Mouse (Mus musculus) lung, embryonic 14.5 days (tissue): ENCODE results near the gene Sval3. TPM values are rescaled to one million over a fixed set of nuclear protein-coding genes. Genes with fewer than 3 reads are reported as not detected.

ENCODE experiments used
- ATAC-seq: fragments of 200-750 bp; cut with Nextera tagmentation; 2 replicates; pipeline ENCODE4 v1.8.0; 2017; ENCODE audit warnings: mild to moderate bottlenecking, moderate TSS enrichment, moderate library complexity; ENCODE audit not compliant: insufficient read depth
- DNase-seq: peaks from one replicate; pipeline ENCODE4 v3.0.0-alpha.2; 2015
- H3K27ac ChIP-seq: fragments of 300-500 bp; sonication (generic); 2 replicates; pipeline ENCODE4 v1.5.1; 2014; ENCODE audit warnings: low read depth, mild to moderate bottlenecking, moderate library complexity
- H3K27me3 ChIP-seq: fragments of 300-500 bp; sonication (generic); 2 replicates; pipeline ENCODE4 v1.6.1; 2014; ENCODE audit warnings: low read length, control low read depth; ENCODE audit not compliant: insufficient read depth
- H3K36me3 ChIP-seq: fragments of 300-500 bp; sonication (generic); 2 replicates; pipeline ENCODE4 v1.6.1; 2014; ENCODE audit warnings: control low read depth; ENCODE audit not compliant: insufficient read depth
- H3K4me1 ChIP-seq: fragments of 300-500 bp; sonication (generic); 2 replicates; pipeline ENCODE4 v1.6.1; 2014; ENCODE audit warnings: antibody characterized with exemption, control low read depth; ENCODE audit not compliant: insufficient read depth
- H3K4me2 ChIP-seq: fragments of 300-500 bp; sonication (generic); 2 replicates; pipeline ENCODE4 v1.6.1; 2014; ENCODE audit warnings: mild to moderate bottlenecking
- H3K4me3 ChIP-seq: fragments of 300-500 bp; sonication (generic); 2 replicates; pipeline ENCODE4 v1.5.1; 2014; ENCODE audit warnings: low read depth, low read length
- H3K9ac ChIP-seq: fragments of 300-500 bp; sonication (generic); 2 replicates; pipeline ENCODE4 v1.6.1; 2014
- H3K9me3 ChIP-seq: fragments of 300-500 bp; sonication (generic); 2 replicates; pipeline ENCODE4 v1.6.1; 2016; ENCODE audit warnings: low read depth, low read length, control low read depth
- CTCF ChIP-seq: IDR thresholded peaks from 2 replicates; pipeline ENCODE4 v1.5.1; 2016; ENCODE audit warnings: antibody characterized with exemption, low read depth
- WGBS: fragments of 180-500 bp; shearing (Covaris S2); extraction: QIAGEN DNeasy Blood & Tissue Kit; methylation state at CpG from one replicate; pipeline ENCODE4 v1.1.7; 2014; 5-methylcytosine and 5-hydroxymethylcytosine counted together
- polyA plus RNA-seq: library from polyadenylated mRNA; unstranded; fragments of >200 nt; fragmentation: Nextera tagmentation; extraction: Ambion mirVana; gene quantifications from 2 replicates; pipeline ENCODE4 v1.2.1, GENCODE M21; 2014

The Sval3 gene
- polyA plus RNA-seq: not detected in 2 replicates

DNA sequence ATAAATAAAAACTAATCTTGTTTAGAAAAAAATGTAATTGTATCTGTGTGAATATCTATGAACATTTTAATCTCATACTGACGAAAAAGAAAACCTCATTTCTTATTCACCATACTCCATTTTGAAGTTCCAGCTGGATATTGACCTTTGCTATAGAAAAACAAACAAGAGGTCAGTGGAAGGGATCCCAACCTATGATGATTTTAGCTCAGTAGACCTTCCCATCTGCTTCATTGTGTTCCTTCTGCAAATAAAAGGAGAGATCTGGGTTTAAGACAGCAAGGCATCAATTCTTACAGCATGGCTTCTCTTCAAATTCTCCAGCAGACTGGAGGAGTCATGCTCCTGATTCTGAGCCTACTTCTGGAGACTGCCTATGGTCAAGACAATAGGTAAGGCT is at the start of gene Sval3:
Gene Sval3 (plus strand): TSS at position 301 of the 400 bp plus-strand sequence.
- 62% methylated on average over 1 of the region's 1 CpGs for WGBS

DNA sequence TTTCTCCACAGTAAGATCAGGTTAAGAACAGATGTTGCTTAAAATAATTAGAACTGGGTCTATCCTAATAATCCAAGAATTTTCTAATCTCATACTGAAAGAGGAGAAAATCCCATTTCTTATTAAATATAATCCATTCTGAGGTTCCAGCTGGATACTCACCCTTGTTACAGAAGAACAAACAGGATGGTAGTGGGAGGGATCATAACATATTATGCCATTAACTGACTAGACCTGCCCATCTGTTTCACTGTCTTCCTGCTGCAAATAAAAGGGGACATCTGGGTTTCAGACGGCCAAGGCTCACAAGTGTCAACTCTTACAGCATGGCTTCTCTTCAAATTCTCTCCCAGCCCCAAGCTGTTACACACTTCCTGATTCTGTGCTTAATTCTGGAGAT is 16.6 kb upstream of the Sval3 start, which contains the start of gene Sval1:
Gene Sval1 (plus strand): TSS at position 301 of the 400 bp plus-strand sequence.
- no peak within 1 kb of the TSS for H3K4me3 ChIP-seq
- no peak within 1 kb of the TSS for H3K4me2 ChIP-seq
- H3K27me3 ChIP-seq: no peaks in the 10 kb centered on the region
- no peak within 1 kb of the TSS for H3K27ac ChIP-seq
- no peaks in the 10 kb centered on the region for H3K9me3 ChIP-seq
- no peak within 1 kb of the TSS for H3K9ac ChIP-seq
- no peak for TF ChIP-seq CTCF
- 56% methylated on average over 1 of the region's 1 CpGs for WGBS
- no peaks in the 10 kb centered on the region for H3K4me1 ChIP-seq
- H3K36me3 ChIP-seq: no peaks in the 10 kb centered on the region
- no peak for DNase-seq
- ATAC-seq: no peak

More for the DNA sequence above, at the start of gene Sval3:
- Histone ChIP-seq H3K9me3 (no peaks in the 10 kb centered on the region), H3K4me3 (no peak within 1 kb of the TSS), H3K4me1 (no peaks in the 10 kb centered on the region), H3K27me3 (no peaks in the 10 kb centered on the region), H3K36me3 (no peaks in the 10 kb centered on the region), H3K9ac (no peak within 1 kb of the TSS), H3K4me2 (no peak within 1 kb of the TSS), H3K27ac (no peak within 1 kb of the TSS)
- DNase-seq (no peak), ATAC-seq (no peak)
- TF ChIP-seq CTCF: no peak

Other genes starting within 250 kb of the Sval3 start
- not detected in 2 replicates for gene Olfr459, start 193.0 kb upstream of the Sval3 start, polyA plus RNA-seq
- not detected in 2 replicates for gene Pip, start 120.6 kb upstream of the Sval3 start, polyA plus RNA-seq
- not detected in 2 replicates for gene Sval2, start 115.2 kb upstream of the Sval3 start, polyA plus RNA-seq
- not detected in 2 replicates for gene Sval1, start 16.5 kb upstream of the Sval3 start, polyA plus RNA-seq
- gene Sva, start 70.3 kb downstream of the Sval3 start, polyA plus RNA-seq: not detected in 2 replicates
- gene Tas2r139, start 172.8 kb downstream of the Sval3 start, polyA plus RNA-seq: not detected in 2 replicates
- not detected in 2 replicates for gene Tas2r144, start 247.2 kb downstream of the Sval3 start, polyA plus RNA-seq